Comparison of ENCODE assay signal across 18 mouse cellular contexts in the genomic region with DNA sequence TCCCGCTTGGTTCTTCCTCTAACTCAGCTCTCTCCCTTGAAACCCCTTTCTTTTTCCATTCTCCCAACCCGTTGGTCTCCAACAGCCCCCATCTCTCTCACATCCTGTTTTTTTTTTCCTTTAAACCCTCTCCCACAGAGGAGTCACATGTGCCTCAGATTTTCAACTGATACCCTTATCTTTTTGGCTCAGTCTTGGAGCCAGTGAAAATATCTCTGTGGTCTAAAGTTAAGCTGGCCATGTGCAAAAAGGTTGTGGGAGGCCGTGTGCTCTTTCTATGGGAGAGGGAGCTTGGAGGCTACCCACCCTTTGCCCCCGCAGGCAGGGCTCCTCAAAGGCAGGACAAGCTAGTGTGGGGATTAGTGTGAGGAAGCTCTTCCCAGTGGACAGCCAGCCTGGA. TPM values are rescaled to one million over a fixed set of nuclear protein-coding genes. Genes with fewer than 3 reads are reported as not detected.
DNase-seq lines count a peak whose midpoint lies in the region; ATAC-seq and TF ChIP-seq lines count a peak whose summit lies in the region.
"Had no signal": no experiment of that assay in that cellular context is flagged by ENCODE, and none has a peak within 500 bp of the region (broad histone marks: within the 10 kb centered on the region; RNA-seq: fewer than 3 reads in every experiment).

No protein-coding gene starts in this region.

- H3K4me2 ChIP-seq in liver, embryonic 12.5 days: no peak overlapping the region
- H3K4me2 ChIP-seq in liver, embryonic 13.5 days: no peak overlapping the region
- H3K4me2 ChIP-seq: embryonic facial prominence, embryonic 12.5 days; forebrain, embryonic 15.5 days; heart, embryonic 12.5 days; hindbrain, embryonic 14.5 days; intestine, embryonic 15.5 days had no signal

- H3K4me3 ChIP-seq in liver, embryonic 12.5 days: no peak overlapping the region
- no peak overlapping the region for H3K4me3 ChIP-seq in bone marrow macrophage, adult 2 months (ENCODE audit: insufficient read depth, low read length)
- H3K4me3 ChIP-seq in liver, embryonic 13.5 days (replicated peaks): no peak overlapping the region
- H3K4me3 ChIP-seq: embryonic facial prominence, embryonic 12.5 days; forebrain, embryonic 15.5 days; heart, embryonic 12.5 days; hindbrain, embryonic 10.5 days; intestine, embryonic 15.5 days had no signal

- no peak for TF ChIP-seq CTCF in bone marrow macrophage, adult 2 months (IDR thresholded peaks at IDR 0.05; ENCODE audit: low read depth, low read length)

- no peaks in the 10 kb centered on the region for H3K36me3 ChIP-seq in liver, embryonic 12.5 days
- H3K36me3 ChIP-seq in liver, embryonic 13.5 days: no peaks in the 10 kb centered on the region
- H3K36me3 ChIP-seq: embryonic facial prominence, embryonic 12.5 days; forebrain, embryonic 15.5 days; heart, embryonic 12.5 days; hindbrain, embryonic 10.5 days; intestine, embryonic 15.5 days had no signal

- peak; percentile 60 for ATAC-seq in liver, embryonic 12.5 days
- peak; percentile 63; the same call in 1 of the 2 replicates for ATAC-seq in liver, embryonic 13.5 days (ENCODE audit: low read depth)
- peak; percentile 49 for ATAC-seq in megakaryocyte-erythroid progenitor cell, adult 5-6 weeks (replicated peaks; ENCODE audit: low FRiP score, low TSS enrichment, poor library complexity, severe bottlenecking)
- ATAC-seq: forebrain, embryonic 15.5 days; intestine, embryonic 15.5 days had no signal

- DNase-seq in liver: no peak
- no peak for DNase-seq in liver, embryonic 13.5 days
- DNase-seq in gastrocnemius, adult 18-20 months (ENCODE audit: low spot score): no peak
- DNase-seq in spleen, postnatal 4 days (ENCODE audit: low spot score in 2 of 2): no peak
- DNase-seq in cerebellum, adult 18-20 months: no peak
- DNase-seq: adrenal gland, postnatal 14 days; cerebellum, adult 11 months; cerebellum, adult 9-11 months; gastrocnemius, postnatal 10 days had no signal

- no peaks in the 10 kb centered on the region for H3K27me3 ChIP-seq in liver, embryonic 12.5 days (replicated peaks)
- H3K27me3 ChIP-seq in liver, embryonic 13.5 days: no peaks in the 10 kb centered on the region
- H3K27me3 ChIP-seq: forebrain, embryonic 15.5 days; heart, embryonic 12.5 days; intestine, embryonic 15.5 days had no signal

- H3K9me3 ChIP-seq in liver, embryonic 12.5 days (replicated peaks): no peaks in the 10 kb centered on the region
- no peaks in the 10 kb centered on the region for H3K9me3 ChIP-seq in liver, embryonic 13.5 days (replicated peaks)
- H3K9me3 ChIP-seq: embryonic facial prominence, embryonic 12.5 days; forebrain, embryonic 15.5 days; heart, embryonic 12.5 days; hindbrain, embryonic 10.5 days; intestine, embryonic 15.5 days had no signal

- no peak for TF ChIP-seq POLR2A in bone marrow macrophage, adult 2 months (IDR thresholded peaks at IDR 0.05; ENCODE audit: borderline replicate concordance, low read depth, low read length)

- H3K27ac ChIP-seq in liver, embryonic 12.5 days: 0 out of 2 replicates have a peak overlapping the region, but pooled peaks have one; percentile 48
- peak overlapping the region; percentile 19; the same call in 1 of the 2 replicates for H3K27ac ChIP-seq in bone marrow macrophage, adult 2 months (ENCODE audit: insufficient read depth, low read depth, low read length)
- H3K27ac ChIP-seq in liver, embryonic 13.5 days: no peak overlapping the region; the same call in 1 of the 2 replicates
- H3K27ac ChIP-seq: embryonic facial prominence, embryonic 12.5 days; forebrain, embryonic 15.5 days; hindbrain, embryonic 10.5 days; hindbrain, embryonic 14.5 days; intestine, embryonic 15.5 days had no signal

- 36% methylated on average over 4 of the region's 4 CpGs for WGBS in liver, embryonic 12.5 days (ENCODE audit: insufficient replicate concordance)
- WGBS in liver, embryonic 13.5 days (ENCODE audit: insufficient replicate concordance): 35% methylated on average over 4 of the region's 4 CpGs

- H3K9ac ChIP-seq in liver, embryonic 12.5 days: no peak overlapping the region
- H3K9ac ChIP-seq in liver, embryonic 13.5 days: no peak overlapping the region
- H3K9ac ChIP-seq: embryonic facial prominence, embryonic 12.5 days; forebrain, embryonic 15.5 days; heart, embryonic 12.5 days; hindbrain, embryonic 14.5 days; intestine, embryonic 15.5 days had no signal

- peaks cover 15% of the 10 kb centered on the region for H3K4me1 ChIP-seq in liver, embryonic 12.5 days
- peaks cover 26% of the 10 kb centered on the region for H3K4me1 ChIP-seq in bone marrow macrophage, adult 2 months (ENCODE audit: control insufficient read depth, insufficient read depth, low read length)
- H3K4me1 ChIP-seq in liver, embryonic 13.5 days (replicated peaks): peaks cover 13% of the 10 kb centered on the region
- H3K4me1 ChIP-seq: embryonic facial prominence, embryonic 12.5 days; forebrain, embryonic 15.5 days; hindbrain, embryonic 10.5 days; intestine, embryonic 15.5 days had no signal

RNA-seq across cellular contexts. Expression of a gene that starts 12.9 kb away (rescaled TPM):
- polyA plus RNA-seq in liver, embryonic 12.5 days (2016; fragmentation: Nextera tagmentation; extraction: Ambion mirVana): 16.1 and 16.8 TPM in 2 replicates
- 134 and 139 TPM in 2 replicates for polyA plus RNA-seq in bone marrow macrophage, adult 2 months (2012; ENCODE audit: insufficient read depth, insufficient read length, missing spikeins)
- polyA plus RNA-seq in liver, embryonic 13.5 days (2015; fragmentation: Nextera tagmentation; extraction: Ambion mirVana): 10.7 and 14.3 TPM in 2 replicates
- total RNA-seq in megakaryocyte-erythroid progenitor cell, adult 5-6 weeks (2014; fragmentation: Nextera tagmentation): 49.9 and 52.4 TPM in 2 replicates
- 70.5 and 76.3 TPM in 2 replicates for total RNA-seq in megakaryocyte-erythroid progenitor cell, adult 5-6 weeks (2017)
- 10 to 100 TPM; 20.8 to 28.8 TPM for total RNA-seq in gastrocnemius, adult 18-20 months (2021)
